In genomic region chr2:139370070-139370469, GRCm38 (mm10) we compare ENCODE assay signal across 11 mouse cellular contexts.
DNase-seq lines count a peak whose midpoint lies in the region; ATAC-seq and TF ChIP-seq lines count a peak whose summit lies in the region.
"Had no signal": no experiment of that assay in that cellular context is flagged by ENCODE, and none has a peak within 500 bp of the region (broad histone marks: within the 10 kb centered on the region; RNA-seq: fewer than 3 reads in every experiment).

No protein-coding gene starts in this region.

- in situ Hi-C loops in Patski (cut with MboI; ENCODE audit: low pct_unique_long_range_greater_than_20kb): no loop called here

- WGBS in forebrain, embryonic 14.5 days: 42% methylated on average over 1 of the region's 1 CpGs
- WGBS in forebrain, embryonic 12.5 days: 39% methylated on average over 1 of the region's 1 CpGs

- POLR2A ChIA-PET in Patski (lab: Charles Lee): no interaction called here

- H3K9ac ChIP-seq in forebrain, embryonic 14.5 days (ENCODE audit: low read length): no peak overlapping the region
- H3K9ac ChIP-seq in forebrain, embryonic 12.5 days: no peak overlapping the region

- peak; percentile 49 for TF ChIP-seq CTCF in Patski (IDR thresholded peaks at IDR 0.05)

- peak; percentile 77 for DNase-seq in forebrain, embryonic 14.5 days (ENCODE audit: low spot score)
- DNase-seq in layer of hippocampus, adult 9-11 months: peak; percentile 19
- no peak for DNase-seq in layer of hippocampus, adult 9-10 months (ENCODE audit: low spot score)
- no peak for DNase-seq in Patski (ENCODE audit: low read depth, low spot score)
- DNase-seq in lung, postnatal 10 days: peak; percentile 31
- no peak for DNase-seq in spleen, postnatal 10 days (ENCODE audit: low spot score in 2 of 2)
- DNase-seq in adrenal gland, postnatal 14 days: no peak
- DNase-seq: gastrocnemius, postnatal 10 days; liver; right cerebral cortex, postnatal 4 days had no signal

- CTCF ChIA-PET in Patski (lab: Charles Lee): interaction anchor here (1.1 kb wide), 1 partner anchor 11 kb away, joined by 3 read pairs; no protein-coding TSS in a partner anchor

- H3K36me3 ChIP-seq in forebrain, embryonic 14.5 days (ENCODE audit: control insufficient read depth, insufficient read depth, low read length): no peaks in the 10 kb centered on the region
- H3K36me3 ChIP-seq in forebrain, embryonic 12.5 days (replicated peaks): no peaks in the 10 kb centered on the region

- no peak overlapping the region for H3K4me2 ChIP-seq in forebrain, embryonic 14.5 days (ENCODE audit: low read length)
- no peak overlapping the region for H3K4me2 ChIP-seq in forebrain, embryonic 12.5 days

- no peak overlapping the region for H3K27ac ChIP-seq in forebrain, embryonic 14.5 days (ENCODE audit: low read depth, low read length)
- no peak overlapping the region for H3K27ac ChIP-seq in forebrain, embryonic 12.5 days

- no peaks in the 10 kb centered on the region for H3K9me3 ChIP-seq in forebrain, embryonic 14.5 days (replicated peaks; ENCODE audit: control insufficient read depth, low read length)
- H3K9me3 ChIP-seq in forebrain, embryonic 12.5 days: no peaks in the 10 kb centered on the region

- no peak for ATAC-seq in forebrain, embryonic 14.5 days
- ATAC-seq in forebrain, embryonic 12.5 days (ENCODE audit: low FRiP score): no peak
- ATAC-seq in Patski: no peak

- no peaks in the 10 kb centered on the region for H3K4me1 ChIP-seq in forebrain, embryonic 14.5 days (ENCODE audit: control insufficient read depth, insufficient read depth, low read length)
- H3K4me1 ChIP-seq in forebrain, embryonic 12.5 days: no peaks in the 10 kb centered on the region; the same call in 1 of the 2 replicates

- no peak overlapping the region for H3K4me3 ChIP-seq in forebrain, embryonic 14.5 days (ENCODE audit: low read depth, low read length)
- H3K4me3 ChIP-seq in forebrain, embryonic 12.5 days (replicated peaks): no peak overlapping the region

- H3K27me3 ChIP-seq in forebrain, embryonic 14.5 days (replicated peaks; ENCODE audit: control insufficient read depth, insufficient read depth, low read length): no peaks in the 10 kb centered on the region
- no peaks in the 10 kb centered on the region for H3K27me3 ChIP-seq in forebrain, embryonic 12.5 days
- peaks cover 9% of the 10 kb centered on the region for H3K27me3 ChIP-seq in Patski

Comparison
In these comparisons a context has a peak if more than half of its experiments do, and no peak if none do; other contexts are left out.
1. DNase-seq: peak in forebrain, embryonic 14.5 days (single experiment), layer of hippocampus, adult 9-11 months (single experiment) and lung, postnatal 10 days (single experiment); none in layer of hippocampus, adult 9-10 months (single experiment), Patski (single experiment), spleen, postnatal 10 days (0 of 2) and adrenal gland, postnatal 14 days (single experiment).